Mouse (Mus musculus): ENCODE data around the gene Snn. TPM values are rescaled to one million over a fixed set of nuclear protein-coding genes. Genes with fewer than 3 reads are reported as not detected.

The Snn gene
- total RNA-seq, 2 experiments from 2014 or later = 182 to 191 TPM

- no peak for DNase-seq (ENCODE audit: low spot score in 2 of 2)
Observed at GRCm38 (mm10) chr16:11078216-11078869, 17.6 kb downstream of the Snn start.

GRCm38 (mm10) chr16:11084181-11084580, 23.4 kb downstream of the Snn start:
- no peak for DNase-seq (ENCODE audit: low spot score in 2 of 2)

- no peak for DNase-seq (ENCODE audit: low spot score in 2 of 2)
Observed at GRCm38 (mm10) chr16:11086299-11086698, 25.6 kb downstream of the Snn start.

GRCm38 (mm10) chr16:11086856-11087588, 26.3 kb downstream of the Snn start:
- DNase-seq (ENCODE audit: low spot score in 2 of 2) = no peak

- no peak for DNase-seq (ENCODE audit: low spot score in 2 of 2)
Observed at GRCm38 (mm10) chr16:11090836-11091570, 30.3 kb downstream of the Snn start.

- no peak for DNase-seq (ENCODE audit: low spot score in 2 of 2)
Observed at GRCm38 (mm10) chr16:11092061-11092460, 31.3 kb downstream of the Snn start.

GRCm38 (mm10) chr16:11092523-11092922, 31.8 kb downstream of the Snn start:
- DNase-seq (ENCODE audit: low spot score in 2 of 2) = peak in 1 of 2 experiments; percentile 63

- DNase-seq (ENCODE audit: low spot score in 2 of 2) = no peak
Observed at GRCm38 (mm10) chr16:11093717-11094386, 33.1 kb downstream of the Snn start.

GRCm38 (mm10) chr16:11097301-11097700, 36.6 kb downstream of the Snn start:
- DNase-seq (ENCODE audit: low spot score in 2 of 2) = no peak

- DNase-seq (ENCODE audit: low spot score in 2 of 2) = no peak
Observed at GRCm38 (mm10) chr16:11104905-11105304, 44.2 kb downstream of the Snn start.

- DNase-seq (ENCODE audit: low spot score in 2 of 2) = peak in 1 of 2 experiments; percentile 52
Observed at GRCm38 (mm10) chr16:11109198-11109740, 48.5 kb downstream of the Snn start.

GRCm38 (mm10) chr16:11122625-11123024, 61.9 kb downstream of the Snn start:
- DNase-seq (ENCODE audit: low spot score in 2 of 2) = no peak

GRCm38 (mm10) chr16:11124110-11124509, 63.4 kb downstream of the Snn start:
- DNase-seq (ENCODE audit: low spot score in 2 of 2) = no peak

Other genes starting within 250 kb of the Snn start
- gene Gm11172, start 248.0 kb upstream of the Snn start, total RNA-seq (2021) = not detected
- gene Rmi2, start 225.9 kb upstream of the Snn start, total RNA-seq (2021) = not detected
- 10 to 100 TPM; 12.4 to 16.0 TPM for gene Litaf, start 5.2 kb downstream of the Snn start, total RNA-seq (2021)
- gene Txndc11, start 73.7 kb downstream of the Snn start, total RNA-seq (2021) = 10 to 100 TPM; 26.4 to 28.5 TPM
- 10 to 100 TPM; 59.9 to 62.2 TPM for gene Zc3h7a, start 115.4 kb downstream of the Snn start, total RNA-seq (2021)
- 10 to 100 TPM; 52.0 to 55.9 TPM for gene Rsl1d1, start 142.4 kb downstream of the Snn start, total RNA-seq (2021)
- gene Gspt1, start 193.4 kb downstream of the Snn start, total RNA-seq (2021) = 10 to 100 TPM; 85.7 to 88.7 TPM

Data from layer of hippocampus, adult 18-20 months (tissue).